Mouse (Mus musculus) retina, embryonic 14.5 days (tissue): ENCODE data around the gene 1700020D05Rik.
"Not testable (repeated sequence)": the region's sequence is repeated elsewhere in the genome, so short reads cannot be mapped to it uniquely, and the experiment has no call there.

Source experiments
- DNase-seq: peaks from one replicate; pipeline ENCODE4 v3.0.0-alpha.2; 2015; ENCODE audit warnings: low spot score

Gene 1700020D05Rik

DNA sequence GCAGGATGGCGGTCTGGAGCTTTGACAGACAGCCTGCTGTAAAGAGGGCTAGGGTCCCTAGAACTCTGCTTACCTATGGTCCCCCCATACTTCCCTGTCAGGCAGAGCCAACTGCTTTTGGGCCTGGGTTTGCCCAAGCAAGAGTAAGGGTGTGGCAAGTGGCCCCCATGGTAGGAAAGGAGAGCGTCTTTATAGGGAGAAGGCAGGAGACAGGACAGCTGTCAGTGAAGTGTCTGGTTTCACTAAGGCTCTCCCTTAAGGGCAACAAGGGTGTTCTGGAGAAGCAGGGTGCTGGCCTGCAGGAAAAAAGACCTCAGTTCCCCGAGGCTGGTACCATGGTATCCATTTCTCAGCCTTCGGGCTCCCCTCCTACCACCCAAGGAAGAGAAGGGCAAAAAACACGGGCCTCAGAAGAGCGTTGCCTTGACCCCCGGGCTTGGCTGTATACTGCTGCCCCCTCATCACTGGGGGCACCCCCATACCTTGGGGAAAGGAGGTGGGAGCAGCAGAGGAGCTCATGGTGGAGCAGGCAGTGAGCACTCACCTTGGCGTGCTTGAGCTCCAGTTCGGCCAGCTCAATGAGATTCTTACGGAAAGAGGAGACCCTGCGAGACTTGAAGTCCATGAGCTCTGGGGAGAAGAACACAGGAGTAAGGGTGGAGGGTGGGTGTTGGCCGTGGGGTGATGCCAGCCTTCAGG is 8.1 kb downstream of the 1700020D05Rik start:
- DNase-seq: no peak

DNA sequence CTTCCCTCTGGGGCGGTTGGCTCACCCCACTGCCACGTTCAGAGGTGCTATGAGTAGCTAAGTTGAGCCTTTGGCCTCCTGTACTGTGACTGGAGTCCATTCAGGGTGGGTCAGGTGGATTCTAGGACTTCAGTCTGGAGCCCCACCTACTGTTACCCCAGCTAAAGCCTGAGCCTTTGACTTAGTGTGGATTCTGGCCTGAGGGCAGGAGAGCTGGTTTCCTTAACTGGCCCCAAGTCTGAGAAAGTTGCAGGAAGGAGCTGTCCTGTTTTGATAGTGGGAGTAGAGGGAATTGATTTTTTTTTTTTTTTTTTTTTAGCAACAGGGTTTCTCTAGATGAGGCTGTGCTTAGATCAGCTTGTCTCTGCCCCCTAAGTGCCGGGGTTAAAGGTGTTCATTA is 9.3 kb downstream of the 1700020D05Rik start:
- DNase-seq: no peak

DNA sequence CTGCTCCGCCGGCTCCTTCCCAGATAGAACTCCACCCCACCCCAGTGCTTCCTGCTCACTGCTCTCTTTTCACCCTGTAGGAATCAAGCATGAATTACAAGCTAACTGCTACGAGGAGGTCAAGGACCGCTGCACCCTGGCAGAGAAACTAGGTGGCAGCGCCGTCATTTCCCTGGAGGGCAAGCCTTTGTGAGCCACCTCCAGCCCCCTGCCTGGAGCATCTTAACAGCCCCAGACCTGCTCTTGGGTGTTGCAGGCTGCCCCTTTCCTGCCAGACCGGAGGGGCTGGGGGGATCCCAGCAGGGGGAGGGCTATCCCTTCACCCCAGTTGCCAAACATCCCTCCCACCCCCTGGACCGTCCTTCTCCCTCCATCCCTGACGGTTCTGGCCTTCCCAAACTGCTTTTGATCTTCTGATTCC is 10.3 kb downstream of the 1700020D05Rik start:
- DNase-seq: not testable (repeated sequence)

DNA sequence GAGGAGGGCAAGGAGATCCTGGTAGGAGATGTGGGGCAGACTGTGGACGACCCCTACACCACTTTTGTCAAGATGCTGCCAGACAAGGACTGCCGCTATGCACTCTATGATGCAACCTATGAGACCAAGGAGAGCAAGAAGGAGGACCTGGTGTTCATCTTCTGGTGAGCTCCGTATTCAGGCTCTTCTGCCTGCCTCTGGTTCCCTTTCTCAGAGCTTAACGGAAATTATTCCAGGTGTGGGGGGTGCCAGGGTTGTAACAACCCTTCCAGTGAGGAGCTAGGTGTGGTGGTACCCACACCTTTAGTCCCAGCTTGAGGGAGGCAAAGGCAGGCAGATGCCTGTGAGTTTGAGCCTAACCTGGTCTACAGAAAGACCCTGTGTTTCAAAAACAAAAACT is 10.9 kb downstream of the 1700020D05Rik start:
- no peak for DNase-seq

DNA sequence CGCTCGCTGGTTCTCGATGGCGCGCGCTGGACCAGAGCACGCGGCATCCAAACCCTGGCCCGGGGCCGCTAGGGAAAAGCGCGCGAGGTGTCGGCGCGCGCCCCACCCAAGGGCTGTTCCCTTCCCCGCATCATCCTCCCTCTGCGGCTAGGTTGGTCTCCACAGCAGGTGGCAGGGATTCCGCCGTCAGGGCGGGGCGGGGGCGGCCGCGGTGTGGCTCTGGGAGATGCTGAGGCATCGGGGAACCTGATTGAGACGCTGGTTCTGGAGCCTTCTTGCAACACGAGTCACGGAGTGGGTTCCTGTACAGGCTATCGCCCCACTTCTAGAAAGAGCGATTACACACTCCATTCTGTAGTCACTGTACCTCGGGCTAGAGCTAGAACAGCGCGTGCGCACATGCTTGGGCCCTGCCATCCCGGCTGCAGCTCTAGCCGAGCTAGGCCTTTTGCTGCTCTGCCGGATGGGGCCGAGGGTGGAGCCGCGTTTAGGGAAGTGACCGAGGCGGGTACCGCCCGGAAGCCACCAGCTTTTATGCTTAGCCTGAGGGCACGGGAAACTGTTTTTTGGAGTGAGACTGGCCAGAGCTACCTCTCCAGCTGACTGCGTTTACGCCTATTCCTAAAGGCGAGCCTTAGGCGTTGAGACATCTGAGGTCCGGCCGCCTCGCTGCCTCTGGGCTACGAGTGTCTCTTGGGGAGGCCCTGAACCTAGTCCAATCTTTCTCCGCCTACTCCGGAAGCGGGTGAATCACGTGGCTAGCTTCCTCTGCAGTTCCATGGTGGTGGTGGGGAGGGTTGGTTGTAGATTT is 12.5 kb downstream of the 1700020D05Rik start:
- DNase-seq: peak; percentile 73

DNA sequence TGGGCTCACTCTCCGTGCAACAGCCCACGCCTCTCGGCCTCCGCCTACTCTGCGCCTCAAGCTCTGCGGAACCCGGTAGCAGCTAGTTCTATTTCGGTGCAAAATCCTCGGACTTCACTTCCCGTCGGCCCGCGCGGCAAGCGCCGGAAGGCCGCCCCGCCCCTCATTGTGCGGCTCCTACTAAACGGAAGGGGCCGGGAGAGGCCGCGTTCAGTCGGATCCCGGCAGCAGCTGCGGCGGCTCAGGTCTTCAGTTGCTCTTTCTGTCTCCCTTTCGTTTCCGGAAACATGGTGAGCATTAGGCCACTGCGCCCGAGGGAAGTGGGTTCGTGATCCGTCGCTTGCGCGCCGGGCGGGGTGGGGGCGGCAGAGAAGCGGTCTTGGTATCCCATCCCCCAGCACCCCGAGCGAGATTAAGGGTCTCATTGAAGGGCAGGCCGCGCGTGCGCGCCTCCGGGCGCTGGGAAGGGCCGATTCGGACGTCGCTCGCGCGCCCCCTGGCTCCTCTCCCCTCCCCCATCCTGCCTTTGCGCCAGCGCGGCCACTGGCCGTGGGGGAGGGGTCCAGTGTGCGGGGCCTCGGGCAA is 13.2 kb downstream of the 1700020D05Rik start, which contains the start of gene Cfl1:
Cfl1 (plus strand) TSS at position 143 of the 585 bp plus-strand sequence.
- DNase-seq: peak; percentile 97

DNA sequence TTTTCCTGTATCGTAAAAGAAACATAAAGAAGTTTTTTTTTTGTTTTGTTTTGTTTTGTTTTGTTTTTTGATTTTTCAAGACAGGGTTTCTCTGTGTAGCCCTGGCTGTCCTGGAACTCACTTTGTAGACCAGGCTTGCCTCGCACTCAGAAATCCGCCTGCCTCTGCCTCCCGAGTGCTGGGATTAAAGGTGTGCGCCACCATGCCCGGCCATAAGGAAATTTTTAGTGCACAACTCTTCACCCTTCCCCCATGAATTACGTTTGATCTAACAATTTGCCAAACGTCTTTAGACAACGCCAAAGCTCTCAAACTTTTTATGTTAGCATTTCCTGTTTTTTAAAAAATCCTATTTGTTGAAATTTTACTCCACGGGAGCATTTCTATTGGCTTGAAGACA is 13.9 kb downstream of the 1700020D05Rik start:
- not testable (repeated sequence) for DNase-seq

DNA sequence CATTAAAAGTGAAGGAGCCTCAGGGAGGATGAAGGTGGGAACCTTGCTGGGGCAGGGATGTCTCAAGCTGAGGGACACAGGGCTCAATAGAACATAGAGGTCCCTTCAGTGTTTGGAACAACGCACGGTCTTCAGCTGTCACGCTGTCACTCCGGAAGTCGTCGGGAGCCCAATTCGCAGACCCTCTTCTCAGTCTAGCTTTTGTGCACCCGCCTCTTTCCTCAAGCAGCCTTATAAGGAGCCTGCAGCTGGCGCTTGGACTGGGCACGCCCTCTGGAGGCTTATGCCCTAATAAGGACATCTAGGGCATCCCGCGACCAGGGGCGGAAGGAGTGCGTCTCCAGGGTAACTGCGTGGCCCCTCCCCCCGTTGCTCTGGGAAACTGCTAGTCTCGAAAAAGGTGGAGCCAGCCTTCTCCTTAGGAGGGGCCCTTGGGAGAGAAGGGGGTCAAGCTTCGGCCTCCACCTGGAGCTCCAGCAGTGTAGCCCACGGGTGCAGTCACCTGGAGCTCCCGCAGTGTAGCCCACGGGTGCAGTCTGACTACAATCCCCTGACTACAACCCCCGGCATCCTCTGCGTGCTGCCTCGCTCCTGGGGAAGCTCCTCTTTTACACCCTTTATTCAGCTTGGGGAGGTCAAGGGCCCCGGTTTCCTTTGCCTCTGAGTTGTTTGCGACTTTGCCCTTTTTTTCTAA is 14.6 kb downstream of the 1700020D05Rik start:
- peak; percentile 99 for DNase-seq

DNA sequence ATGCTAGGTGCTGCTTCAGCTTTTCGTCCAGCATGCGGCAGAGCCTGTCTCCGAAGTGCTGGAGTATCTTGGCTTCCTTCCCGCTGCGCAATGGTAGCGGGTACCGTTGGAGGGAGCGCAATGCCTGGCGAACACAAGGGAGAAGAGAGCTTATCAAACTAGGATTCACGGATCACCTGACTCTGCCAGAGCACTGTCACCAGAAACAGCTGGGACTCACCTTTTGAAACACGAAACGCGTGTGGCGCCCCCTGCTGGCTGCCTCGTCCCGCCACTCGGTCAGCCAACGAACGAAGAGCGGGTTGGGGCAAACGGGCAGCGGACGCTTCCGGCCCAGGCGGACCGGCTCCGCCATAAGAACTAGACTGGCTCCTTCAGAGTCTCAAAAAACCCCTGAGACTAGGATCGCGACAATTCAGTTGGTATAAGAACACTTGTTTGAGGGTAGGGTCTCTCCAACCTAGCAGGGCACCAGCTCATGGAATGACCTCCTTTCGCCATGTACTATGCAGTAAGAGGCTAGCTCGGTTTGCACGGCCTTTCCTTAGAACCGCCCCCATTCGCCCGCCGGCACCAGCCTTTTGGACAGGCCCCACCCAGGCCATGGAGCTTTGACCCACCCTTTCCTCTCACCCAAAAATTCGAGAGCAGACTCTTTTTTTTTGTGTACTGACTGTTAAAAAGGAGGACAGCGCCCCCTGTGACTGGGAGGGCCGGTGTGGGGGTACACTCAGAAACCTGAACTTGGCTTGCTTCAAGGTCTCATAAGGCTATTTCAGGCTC is 15.6 kb downstream of the 1700020D05Rik start, which contains the start of gene Mus81:
Mus81 (minus strand) TSS at position 635 of the 783 bp plus-strand sequence.
- DNase-seq: peak; percentile 97

DNA sequence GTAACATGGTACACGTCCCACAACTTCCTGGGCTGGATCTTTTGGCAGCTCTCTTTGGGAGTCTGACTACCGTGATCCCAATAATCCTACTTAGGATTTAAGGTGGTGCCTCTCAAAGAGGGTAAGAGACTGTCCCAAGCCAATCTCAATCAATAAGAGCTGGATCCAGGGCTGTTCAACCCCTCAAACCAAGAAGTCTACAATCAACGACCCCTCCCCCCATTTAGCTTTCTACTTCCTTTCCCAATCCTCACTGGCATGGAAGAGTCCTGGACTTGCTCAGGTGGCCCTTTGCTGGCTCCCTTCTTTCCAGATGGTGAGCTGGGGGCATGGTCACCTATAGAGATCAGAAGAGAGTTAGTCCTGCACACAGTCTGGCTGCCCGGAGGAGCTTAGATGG is 16.8 kb downstream of the 1700020D05Rik start:
- DNase-seq: no peak

DNA sequence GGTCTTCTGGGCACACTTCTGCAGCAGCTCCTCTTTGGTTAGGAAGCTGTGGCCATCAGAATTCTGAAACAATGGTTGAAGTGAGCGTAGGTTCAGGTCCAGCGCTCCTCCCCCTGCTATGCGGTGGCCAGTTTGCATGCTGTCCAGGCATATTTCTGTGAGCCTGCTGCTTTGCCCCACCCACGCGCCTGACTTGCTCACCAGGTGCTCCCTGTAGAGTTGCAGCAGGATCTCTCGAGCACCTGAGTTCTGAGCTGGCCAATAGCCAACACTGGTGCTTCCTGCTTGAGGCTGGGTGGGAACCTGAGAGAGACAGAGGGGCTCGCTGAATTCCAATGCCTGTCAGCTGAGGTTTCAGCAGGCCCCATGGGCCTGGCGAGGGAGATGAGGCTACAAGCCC is 17.3 kb downstream of the 1700020D05Rik start:
- DNase-seq: no peak

DNA sequence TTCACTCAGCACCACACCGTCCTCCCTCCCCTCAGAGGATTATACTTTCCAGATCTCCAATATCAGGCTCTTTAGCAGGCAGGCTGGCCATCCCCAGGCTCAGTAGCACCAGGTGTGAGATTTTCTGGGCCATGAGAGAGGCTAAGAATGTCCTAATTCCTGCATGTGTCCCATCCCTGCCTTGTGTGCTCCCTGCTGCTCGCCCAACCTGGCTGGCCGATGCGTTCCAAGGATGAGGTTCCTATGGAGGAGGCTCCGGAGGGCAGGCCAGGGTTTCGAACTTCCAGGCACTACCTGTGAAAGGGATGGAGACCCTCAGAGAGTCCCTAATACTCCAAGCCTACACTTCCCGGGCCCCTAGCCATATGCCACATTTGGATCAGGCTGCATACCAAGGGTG is 17.8 kb downstream of the 1700020D05Rik start:
- no peak for DNase-seq

DNA sequence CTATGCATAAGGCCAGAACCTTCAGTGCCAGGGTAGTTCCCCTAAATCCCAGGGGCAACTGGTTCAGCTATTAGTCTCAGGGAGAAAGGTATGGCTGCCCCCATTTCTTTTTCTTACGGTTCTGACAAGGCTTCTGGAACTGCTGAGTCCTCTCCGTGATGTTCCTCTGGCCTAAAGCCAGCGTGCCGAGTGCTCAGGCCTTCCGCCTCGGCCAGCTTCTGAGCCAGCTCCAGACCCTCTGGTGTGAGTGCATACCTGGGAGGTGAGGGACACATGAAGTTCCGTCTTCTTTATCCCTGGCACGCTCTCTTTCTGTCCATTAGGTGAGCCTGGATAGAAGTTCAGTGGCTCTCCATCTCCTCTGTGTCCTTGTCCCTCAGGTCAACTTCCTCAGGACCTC is 18.2 kb downstream of the 1700020D05Rik start:
- no peak for DNase-seq

DNA sequence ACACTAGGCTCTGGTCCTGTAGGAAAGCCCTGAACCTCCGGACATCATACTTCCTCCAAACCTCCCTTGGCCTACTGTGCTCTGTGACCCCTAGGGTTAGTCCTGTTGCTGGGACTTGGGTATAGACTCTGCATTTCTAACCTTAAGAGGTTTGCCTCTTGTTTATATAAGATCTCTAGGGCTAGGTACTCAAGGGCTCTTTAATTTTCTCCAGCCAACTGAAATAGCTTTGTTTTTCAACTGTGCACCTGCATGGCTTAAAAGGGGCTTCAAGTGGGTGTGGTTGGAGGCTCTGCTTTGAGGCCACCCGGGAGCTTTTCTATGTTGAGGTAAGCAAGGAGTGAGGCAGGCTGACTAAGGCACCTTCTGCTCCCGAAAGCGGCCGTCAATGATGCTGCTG is 19.1 kb downstream of the 1700020D05Rik start:
- DNase-seq: no peak

DNA sequence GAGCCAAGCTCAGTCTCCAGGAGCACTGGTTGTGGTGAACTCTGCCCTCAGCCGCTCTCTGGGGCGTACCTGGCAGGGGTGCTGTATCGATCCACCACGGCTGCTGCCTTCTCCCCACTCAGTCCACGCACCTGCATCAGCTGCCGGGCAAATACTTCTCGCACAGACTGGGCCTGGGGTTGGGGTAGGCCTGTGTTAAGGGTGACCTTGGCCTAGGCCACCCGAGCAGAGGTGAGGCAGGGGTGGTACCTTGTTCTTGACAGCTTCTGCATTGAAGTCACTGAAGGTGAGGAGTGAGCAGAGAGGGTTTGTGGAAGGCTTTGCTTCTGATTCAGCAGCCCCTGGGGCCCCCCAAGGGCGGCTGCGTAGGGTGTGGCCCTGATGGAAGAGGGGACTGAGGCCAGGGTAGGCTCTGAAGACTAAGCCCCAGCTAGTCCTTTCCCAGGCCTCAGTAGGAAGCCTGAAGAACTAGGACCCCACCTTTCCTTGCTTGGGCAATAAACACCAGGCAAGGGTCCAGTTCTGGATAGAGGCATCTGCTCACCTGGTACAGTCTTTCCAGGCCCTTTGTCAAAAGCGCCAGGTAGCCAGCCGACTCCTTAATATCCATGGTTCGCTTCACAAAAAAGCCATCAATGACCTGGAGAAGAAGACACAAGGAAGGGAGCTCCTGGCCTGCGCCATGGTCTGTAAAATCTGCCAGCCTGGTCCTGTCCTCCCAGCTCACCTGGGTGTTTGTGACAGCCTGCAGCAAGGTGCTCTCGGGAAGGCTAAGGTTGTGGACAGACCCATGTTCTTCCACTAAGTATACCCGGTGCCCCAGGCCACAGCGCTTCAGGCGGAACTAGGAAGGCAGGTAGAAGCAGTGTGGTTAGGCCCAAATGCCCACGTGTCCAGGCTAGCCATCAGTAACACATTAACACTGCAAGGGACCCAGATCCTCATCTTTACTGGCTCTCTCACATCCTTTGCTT is 19.9 kb downstream of the 1700020D05Rik start:
- DNase-seq: no peak

DNA sequence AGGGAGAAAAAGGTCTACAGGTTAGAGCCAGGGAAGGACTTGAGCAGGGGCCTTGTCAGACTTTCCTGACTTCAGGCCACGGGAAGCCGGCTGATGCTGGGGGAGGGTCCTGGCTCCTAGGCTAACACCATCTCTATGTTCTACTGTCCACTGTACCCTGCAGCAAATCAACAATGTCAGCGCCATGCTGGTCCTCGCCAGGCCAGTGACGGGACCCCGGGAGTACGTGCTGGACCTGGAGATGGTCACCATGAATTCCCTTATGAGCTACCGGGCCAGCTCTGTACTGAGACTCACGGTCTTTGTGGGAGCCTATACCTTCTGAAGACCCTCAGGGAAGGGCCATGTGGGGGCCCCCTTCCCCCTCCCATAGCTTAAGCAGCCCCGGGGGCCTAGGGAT is 22.2 kb downstream of the 1700020D05Rik start:
- DNase-seq: no peak

DNA sequence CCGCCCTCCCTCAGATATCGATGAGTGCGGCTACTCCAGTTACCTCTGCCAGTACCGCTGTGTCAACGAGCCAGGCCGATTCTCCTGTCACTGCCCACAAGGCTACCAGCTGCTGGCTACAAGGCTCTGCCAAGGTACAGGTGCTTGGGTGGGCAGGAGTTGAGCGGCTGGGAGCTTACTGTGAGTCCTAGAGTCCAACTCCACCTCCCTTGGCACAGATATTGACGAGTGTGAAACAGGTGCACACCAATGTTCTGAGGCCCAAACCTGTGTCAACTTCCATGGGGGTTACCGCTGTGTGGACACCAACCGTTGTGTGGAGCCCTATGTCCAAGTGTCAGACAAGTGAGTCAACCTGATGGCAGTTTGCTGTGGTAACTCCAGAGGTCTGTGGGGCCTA is 23.6 kb downstream of the 1700020D05Rik start:
- DNase-seq: no peak

DNA sequence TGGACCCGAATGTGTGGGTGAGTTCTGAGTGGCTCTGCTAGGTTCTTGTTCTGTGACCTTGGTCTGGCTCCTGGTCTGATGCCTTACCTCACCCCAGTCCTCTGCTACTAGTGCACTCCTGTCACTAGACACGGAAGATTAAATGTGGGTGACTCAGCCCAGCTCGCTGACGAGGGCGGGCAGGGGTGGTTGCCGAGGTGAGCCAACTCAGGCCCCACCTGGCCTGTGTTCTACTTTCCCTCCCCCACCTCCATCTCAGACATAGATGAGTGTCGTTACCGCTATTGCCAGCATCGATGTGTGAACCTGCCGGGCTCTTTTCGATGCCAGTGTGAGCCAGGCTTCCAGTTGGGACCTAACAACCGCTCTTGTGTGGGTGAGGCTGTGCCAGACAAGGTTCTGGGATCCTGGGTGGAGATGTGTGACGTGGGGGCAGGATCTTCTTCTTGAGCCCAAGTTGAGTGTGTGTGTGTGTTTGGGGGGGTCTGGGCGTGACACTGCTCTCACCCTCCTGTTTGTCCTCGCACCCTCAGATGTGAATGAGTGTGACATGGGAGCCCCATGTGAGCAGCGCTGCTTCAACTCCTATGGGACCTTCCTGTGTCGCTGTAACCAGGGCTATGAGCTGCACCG is 25.8 kb downstream of the 1700020D05Rik start:
- no peak for DNase-seq

DNA sequence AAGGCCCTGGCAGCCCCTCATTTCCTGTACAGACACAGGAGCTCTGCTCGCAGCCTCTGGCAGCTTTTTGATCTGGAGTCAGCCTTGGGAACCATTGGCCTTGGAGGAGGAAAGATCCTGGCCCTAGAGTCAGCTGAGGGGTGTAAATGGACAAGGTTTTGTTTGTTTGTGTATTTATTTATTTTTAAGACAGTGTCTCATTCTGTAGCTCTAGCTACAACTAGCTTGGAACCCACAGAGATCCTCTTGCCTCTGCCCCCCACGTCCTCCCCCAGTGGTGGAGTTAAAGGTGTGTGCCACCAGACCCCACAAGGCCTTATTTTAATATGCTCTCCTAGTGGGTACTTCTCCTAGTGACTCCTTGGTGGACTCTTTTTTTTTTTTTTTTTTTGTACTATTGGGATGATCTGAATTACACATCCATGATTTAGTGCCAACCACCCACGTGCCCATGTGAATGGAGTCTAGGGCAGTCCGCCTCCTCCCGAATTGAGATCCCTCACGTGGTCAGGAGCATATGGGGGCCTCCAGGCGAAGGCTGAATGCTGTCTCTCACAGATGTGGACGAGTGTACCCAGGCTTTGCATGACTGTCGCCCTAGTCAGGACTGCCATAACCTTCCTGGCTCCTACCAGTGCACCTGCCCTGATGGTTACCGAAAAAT is 26.5 kb downstream of the 1700020D05Rik start:
- no peak for DNase-seq
